In the genomic region with DNA sequence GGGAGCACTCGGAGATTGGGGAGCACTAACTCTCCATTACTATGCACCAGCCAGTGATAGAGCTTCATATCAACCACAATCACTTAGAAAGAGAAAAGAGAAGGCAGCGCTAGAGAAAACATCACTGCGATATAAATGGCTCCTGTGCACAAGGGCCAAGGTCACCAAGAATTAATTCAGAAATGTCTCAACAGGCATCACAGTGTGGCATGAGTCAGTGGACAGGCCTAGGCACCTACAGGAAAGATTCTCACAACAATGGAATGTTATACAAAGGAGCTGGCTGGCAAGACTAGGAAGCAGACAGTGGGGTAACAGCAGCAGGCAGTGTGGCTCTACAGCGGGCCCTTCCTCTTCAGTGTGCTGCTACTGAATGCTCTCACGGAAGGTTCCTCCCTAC, we compare ENCODE assay signal across 15 mouse cellular contexts.
DNase-seq lines count a peak whose midpoint lies in the region.
"Had no signal": no experiment of that assay in that cellular context is flagged by ENCODE, and none has a peak within 500 bp of the region (broad histone marks: within the 10 kb centered on the region; RNA-seq: fewer than 3 reads in every experiment).

No protein-coding gene starts in this region.

- peak; percentile 28 for DNase-seq in adrenal gland, adult 8-10 months
- DNase-seq in adrenal gland, postnatal 25 days: no peak
- DNase-seq in urinary bladder, postnatal 36 days (ENCODE audit: low spot score in 2 of 2): peak; percentile 26 to 34
- no peak for DNase-seq in urinary bladder, postnatal 10 days (ENCODE audit: low spot score)
- peak; percentile 20 to 26 for DNase-seq in adrenal gland, postnatal 36 days
- DNase-seq in kidney, postnatal 4 days: no peak
- DNase-seq: cerebellum, adult 11 months; cerebellum, adult 2 months; cerebellum, adult 9-11 months; cerebellum, postnatal 25 days; embryo, embryonic 11 days; gastrocnemius, postnatal 25 days; heart, adult 18-20 months; heart, postnatal 10 days; heart, postnatal 36 days had no signal

Comparison
In these comparisons a context has a peak if more than half of its experiments do, and no peak if none do; other contexts are left out.
1. DNase-seq: peak in adrenal gland, adult 8-10 months (single experiment), urinary bladder, postnatal 36 days (2 of 2) and adrenal gland, postnatal 36 days (2 of 2); none in adrenal gland, postnatal 25 days (single experiment), urinary bladder, postnatal 10 days (single experiment) and kidney, postnatal 4 days (0 of 2).